Mouse (Mus musculus): ENCODE measurements at regions not wholly inside any gene's neighbourhood (a gene's known extent, or its start where the extent isn't known, plus 50 kb on each side); places are given as distances from the start of the nearest gene placed in this dataset.

DNA sequence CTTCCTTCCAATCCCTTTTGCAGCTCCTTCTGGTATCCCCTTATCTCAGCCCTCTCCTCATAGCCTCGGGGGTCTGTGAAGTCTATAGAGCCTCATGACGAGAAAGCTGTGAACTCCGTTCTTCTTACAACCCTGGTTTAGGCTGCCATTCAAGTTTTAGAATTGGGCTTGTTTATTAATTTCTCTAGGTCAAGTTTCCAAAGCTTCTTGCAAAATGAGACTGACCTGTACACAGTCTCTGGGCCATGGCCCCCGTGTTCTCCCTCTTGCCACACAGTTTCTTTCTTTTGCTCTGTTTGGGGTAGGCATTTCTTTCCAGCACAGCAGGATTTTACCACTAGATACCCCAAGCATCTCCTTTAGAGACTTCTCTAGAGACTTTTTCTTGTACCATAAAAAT lies 322.0 kb upstream of the Zeb2 start:
- no peak for DNase-seq

DNA sequence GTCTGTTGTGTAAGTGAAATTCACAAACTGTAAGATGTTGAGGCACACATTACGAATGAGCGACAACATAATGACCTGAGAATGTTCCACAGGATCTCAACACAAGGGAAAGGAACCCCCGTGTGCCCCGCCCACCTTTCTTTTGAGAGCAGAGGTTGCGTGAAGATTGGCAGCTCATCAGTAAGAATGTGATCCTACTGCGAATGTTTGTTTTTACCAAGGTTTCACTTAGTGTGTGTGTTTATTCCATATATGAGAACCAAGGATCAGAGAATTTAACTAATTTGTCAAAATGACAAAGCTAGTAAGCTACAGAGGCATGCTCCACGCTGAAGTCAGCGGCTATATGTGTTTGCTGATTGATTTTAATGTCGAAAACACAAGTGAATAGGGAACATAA lies 321.5 kb upstream of the Zeb2 start:
- DNase-seq = no peak

DNA sequence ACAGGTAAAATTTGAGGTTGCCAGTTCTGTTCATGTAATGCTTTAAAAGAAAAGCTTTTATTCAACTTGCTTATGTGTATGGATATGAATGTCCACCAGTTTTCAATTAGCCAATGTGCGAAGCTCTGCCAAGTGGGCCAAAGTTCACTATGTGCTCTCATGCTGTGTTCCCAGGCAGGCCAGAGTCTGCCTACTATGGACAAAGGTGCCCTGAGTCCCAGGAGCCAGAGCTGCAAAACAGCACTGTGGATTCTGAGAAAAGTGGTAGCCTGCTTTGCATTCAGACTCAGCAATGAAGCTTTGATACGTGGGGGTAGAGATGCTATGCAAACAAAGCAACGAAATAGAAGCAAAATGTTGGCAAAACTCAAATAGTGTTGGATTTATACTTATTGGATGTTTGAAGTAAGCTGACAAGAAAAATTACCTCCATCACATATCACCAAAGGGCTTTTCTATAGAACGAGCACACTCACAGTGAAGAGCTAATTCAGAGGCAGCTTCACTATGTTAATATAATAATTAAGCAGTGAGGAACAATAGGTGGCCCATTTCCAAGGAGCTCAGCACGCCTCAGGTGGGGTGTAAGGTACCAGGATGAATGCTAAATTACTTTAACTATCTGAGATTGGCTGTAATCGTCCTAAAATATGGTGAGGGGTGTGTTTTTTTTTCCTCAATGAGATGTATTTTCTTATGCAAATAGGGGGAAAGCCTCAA lies 318.2 kb upstream of the Zeb2 start:
- peak; percentile 94 for DNase-seq

DNA sequence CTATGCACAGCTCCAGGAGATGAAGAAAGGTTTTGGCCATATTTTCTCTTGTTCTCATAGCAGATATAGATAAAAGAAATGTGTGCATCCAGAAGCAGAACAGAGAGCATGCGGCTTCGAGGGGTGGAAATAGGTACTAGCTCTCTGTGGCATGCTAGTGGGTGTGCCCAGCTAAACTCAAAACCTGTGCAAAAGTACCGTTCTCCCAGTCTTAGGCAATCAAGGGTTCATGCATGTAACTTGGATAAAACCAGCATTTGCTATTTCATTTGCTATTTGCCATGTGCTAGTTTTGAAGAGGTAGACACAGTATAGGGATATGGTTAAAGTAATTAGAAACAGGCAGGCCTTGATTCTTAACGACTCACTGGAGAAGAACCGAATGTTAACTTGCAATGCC lies 317.6 kb upstream of the Zeb2 start:
- no peak for DNase-seq

DNA sequence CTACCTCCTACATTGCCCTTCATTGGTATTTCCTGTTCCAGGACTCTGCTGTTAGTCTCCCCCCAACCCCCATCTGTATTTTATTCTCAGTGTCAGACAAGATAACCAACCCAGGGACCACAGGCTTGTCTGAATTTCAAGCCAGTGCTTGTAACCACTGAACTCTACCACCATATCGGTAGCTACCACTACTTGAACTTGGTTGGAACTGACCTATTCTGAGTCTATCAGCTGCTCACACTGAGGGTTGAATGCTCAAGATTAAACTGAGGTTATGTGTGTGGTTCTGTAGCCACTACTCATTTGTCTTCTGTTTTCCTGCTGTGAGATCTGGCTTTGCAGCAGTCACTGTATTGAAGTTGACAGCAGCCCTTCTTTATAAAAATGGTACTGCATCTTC lies 317.0 kb upstream of the Zeb2 start:
- no peak for DNase-seq

DNA sequence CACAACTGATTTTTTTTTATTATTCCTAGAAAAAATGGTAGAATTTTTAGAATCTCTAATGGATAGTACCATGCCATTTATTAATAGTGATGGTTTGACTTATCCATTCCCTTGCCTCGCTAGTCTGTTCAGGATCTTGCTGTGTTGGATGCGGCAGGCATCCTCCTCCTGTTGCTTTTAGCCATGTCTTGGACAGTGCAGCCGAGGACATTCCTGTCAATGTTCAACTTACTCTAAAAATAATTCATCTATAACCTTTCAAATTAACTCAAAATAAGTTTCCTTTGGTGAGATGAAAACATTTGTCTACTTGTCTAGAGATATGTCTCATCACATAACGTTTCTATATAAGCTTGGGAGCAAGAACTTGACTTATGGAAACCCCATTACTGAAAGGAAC lies 314.2 kb upstream of the Zeb2 start:
- DNase-seq = no peak

DNA sequence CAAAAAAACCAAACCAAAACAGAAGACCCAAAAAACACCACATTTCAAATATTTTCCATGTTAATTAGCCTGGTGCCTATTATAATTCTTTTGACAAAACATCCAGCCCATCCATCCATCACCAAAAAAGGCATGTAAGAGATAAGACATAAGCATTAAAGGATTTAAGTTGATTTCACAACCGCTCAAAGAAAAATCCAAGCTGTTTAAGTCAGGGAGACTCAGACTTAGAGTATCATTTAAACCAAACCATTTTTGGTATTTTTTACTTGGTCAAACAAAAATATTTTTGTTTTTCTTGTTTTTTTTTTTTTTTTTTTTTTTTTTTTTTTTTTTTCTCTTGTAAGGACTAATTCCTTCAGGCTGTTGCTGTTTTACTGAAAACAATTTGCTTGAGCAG lies 304.6 kb upstream of the Zeb2 start:
- DNase-seq = no peak

DNA sequence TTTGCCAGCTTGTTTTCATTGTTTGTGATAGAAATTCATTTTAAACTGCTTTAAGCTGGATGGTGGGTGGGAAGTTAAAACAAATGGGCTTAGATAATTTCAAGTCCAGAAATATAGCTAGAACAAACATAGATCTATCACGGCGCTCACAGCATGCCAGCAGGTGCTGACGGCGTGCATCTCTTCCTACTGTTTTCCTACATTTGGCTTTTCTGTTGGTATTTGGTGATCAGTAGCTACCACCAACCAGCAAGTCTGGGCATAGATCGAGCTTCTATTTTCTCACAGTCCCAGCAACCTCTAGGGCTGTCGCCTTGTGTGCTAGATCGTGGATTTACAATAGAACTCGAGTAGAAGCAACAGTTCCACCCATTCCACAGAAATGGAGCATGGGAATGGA lies 290.9 kb upstream of the Zeb2 start:
- DNase-seq = peak; percentile 65

DNA sequence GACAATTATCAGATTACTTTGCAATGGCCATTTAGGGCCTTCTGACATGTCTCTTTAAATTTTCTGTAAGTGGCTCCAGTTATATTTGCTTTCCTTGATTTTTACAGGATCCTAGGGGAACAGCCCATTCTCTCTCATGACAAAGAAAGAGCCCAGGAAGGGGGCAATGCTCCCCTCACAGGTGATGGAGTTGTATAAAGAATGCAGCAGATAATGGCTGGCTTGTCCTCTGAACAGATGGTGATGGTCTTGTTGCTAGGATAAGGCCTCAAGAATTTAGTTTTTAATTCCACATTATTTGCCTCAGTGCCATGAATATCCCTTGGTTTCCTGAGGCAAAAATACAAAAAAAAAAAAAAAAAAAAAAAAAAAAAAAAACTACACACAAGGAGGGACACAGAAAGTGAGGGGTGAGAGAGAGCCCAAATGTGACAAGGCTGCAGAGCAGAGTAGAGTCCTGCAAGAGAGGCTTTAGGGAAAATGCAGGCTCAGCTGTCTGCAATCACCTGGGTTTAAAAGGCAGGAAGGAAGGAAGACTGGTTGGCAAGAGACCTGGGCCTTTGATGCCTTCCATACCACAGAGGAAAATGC lies 272.8 kb upstream of the Zeb2 start:
- no peak for DNase-seq

DNA sequence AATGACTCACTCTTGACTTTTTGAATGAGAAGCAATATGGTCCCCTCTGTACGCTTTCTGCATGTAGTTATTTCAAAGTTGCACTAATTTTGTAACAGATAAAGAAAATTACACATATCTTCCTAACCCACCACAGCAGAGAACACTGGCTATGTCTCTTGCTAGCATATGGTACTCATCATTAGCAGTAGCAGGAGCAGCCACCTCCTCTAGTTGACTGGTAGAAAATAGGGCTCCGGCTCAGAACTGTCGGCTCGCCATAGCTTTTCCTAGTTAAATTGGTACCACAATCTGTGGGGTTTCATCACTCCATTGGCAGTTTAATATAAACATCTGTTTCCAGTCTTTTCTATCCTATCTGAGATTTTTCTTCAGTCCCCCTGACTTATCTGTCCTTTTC lies 254.1 kb upstream of the Zeb2 start:
- no peak for DNase-seq

DNA sequence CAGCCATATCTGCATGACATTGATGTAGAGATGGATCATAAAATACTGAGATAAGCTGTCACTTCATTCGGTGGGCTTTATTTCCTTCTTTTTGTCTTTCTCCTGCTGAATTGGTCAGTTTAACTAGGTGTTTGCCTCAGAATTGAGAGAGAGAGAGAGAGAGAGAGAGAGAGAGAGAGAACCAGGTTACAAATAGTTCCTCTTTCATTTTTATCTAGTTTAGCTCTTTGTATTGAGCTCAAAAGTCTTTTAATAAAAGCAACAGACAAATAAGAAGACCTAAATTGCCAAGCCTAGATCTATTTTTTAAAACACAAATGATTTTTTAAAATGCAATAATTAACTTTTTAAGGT lies 253.4 kb upstream of the Zeb2 start:
- no peak for DNase-seq

DNA sequence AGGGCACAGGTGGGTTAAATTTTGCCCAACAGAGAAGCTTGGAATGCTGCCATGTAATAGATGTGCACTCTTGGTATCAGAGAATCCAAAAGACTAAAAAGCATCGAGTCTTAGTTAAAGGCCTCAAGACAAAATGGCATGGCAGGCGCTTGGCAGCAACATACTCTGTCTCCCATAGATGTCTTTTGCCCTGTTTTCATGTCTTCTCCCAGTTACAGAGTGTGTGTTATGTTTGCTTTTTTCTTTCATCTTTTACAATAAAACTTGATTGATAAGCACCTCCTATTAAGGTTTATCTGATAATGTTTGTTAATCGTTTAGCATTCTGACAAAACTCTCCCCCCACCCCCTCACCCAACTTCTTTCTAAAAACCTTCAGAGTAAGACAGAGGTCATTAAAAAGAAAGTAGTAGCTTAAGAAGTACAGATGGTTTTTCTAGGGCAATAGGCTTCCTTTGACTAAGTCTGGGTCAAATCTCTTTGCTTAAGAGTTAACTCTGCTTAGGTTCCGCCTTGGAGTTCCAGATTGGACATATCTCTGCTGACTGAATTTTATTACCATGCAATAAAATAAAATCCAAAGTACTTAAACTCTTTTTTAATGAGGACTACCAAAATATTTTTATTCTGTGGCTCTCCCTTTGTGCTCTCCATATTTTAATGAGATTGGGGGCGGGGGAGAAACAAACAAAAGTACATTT lies 252.9 kb upstream of the Zeb2 start:
- peak; percentile 77 for DNase-seq

DNA sequence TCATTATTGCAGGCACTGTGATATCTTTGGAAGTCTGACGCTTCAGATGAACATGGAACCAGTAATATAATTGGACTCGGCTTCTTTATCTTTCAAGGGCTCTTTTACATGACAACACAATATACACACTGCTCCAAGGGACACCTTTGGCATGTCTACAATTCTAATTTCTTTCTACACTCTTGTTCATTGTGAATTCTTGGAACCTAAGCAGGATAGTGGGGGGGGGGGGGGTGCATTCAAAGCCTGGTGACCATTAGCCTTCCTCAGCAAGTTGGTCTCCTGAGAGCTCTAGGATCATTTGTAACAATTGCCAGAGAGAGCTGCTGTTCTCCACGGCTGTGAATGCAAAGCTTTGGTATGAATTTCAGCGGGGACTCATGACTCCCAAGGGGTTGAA lies 252.2 kb upstream of the Zeb2 start:
- DNase-seq = no peak

DNA sequence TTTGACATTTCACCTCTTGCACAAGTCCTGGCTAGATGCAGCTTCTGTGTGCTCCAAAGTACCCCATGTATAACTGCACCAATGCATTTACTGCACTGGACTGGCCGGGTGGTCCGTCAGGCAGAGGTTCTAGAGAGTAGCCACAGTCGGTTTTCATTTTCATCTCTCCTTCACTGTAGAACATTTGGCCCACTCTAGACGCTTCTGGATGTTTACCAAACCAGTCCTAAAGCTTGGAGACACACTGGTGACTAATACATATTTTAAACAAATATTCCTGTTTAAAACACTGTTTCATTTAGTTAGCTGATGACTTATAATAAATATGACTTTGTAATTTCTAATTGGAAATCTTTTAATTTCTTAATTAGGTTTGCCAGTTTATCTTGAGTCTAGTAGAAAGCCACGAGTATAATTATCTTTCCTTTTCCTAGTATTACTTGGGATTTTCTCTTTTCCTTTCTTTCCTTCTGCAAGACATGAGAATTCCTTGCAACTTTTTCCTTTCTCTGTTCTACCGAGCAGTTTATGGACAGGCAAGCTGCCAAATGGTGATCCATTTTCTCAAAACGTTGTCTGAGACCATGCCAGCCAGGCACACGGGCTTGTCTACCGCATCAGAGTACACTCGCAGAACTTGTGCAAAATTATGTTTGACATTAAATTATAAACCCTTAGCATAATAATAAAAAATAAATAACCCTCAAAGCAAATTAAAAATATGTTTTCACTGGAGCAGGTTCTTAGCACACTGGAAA lies 250.4 kb upstream of the Zeb2 start:
- DNase-seq = no peak

DNA sequence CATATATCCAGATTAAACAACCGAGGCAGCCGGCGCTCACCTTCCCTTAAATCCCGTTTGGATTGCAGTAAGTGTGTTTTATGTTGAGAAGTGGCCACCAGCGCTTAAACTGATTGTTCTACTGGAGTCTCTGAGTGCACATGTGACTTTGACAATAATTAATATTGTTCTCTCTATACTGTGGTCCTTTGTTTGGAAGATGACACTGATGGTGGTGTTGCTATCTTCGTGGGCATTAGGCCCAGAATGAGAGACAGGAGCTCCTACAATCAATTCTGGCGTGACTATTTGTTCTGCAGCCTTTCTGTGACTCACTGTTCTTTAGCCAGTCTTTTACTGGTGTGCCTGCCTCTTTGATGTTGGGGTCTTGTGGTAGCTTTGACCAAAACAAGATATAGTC lies 240.1 kb upstream of the Zeb2 start:
- no peak for DNase-seq

DNA sequence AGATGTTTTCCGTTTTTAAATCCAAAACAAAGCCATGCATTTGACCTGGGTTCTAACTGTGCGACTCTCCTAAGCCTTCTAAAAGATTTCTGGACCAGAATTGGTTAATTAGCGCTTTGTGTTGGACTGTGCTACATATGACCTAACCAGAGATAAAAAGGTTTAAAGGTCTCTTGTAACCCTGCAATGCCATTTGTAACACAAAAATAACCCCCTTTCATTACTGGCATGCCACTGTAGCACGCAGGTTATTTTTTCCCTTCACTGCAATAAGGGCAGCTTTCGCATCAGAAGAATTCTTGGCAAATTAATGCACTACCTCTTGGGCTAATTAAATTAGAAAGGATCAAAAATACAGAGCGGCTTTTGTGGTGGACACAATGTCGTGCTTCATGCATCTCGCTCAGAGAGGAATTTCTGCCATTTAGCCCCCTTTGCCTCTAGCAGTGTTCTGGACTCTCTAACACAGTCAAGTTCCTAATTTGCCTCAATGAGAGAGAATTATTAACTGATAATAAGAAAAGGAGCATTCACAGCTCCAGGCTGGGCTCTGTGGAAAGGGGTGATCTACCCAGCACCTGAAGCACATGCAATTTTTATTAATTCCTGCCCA lies 239.5 kb upstream of the Zeb2 start:
- DNase-seq = no peak

DNA sequence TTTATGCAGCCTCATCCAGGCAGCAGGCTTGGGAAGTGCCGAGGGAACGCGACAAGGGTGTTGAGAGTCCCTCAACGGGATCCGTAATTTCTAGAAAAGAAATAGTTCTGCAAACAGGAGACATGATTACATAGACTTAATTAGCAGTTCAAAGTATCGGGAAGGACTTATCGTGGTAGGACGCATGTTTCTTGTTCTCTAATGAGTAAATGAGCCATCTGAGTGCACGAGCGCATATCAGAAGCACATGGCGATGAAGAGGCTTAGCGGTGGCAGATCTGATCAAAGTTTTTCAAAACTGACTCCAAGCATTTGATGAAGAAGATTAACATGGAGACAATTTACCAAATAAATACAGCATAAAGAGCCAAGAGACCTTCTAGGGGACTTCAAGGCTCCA lies 238.8 kb upstream of the Zeb2 start:
- peak; percentile 62 for DNase-seq

DNA sequence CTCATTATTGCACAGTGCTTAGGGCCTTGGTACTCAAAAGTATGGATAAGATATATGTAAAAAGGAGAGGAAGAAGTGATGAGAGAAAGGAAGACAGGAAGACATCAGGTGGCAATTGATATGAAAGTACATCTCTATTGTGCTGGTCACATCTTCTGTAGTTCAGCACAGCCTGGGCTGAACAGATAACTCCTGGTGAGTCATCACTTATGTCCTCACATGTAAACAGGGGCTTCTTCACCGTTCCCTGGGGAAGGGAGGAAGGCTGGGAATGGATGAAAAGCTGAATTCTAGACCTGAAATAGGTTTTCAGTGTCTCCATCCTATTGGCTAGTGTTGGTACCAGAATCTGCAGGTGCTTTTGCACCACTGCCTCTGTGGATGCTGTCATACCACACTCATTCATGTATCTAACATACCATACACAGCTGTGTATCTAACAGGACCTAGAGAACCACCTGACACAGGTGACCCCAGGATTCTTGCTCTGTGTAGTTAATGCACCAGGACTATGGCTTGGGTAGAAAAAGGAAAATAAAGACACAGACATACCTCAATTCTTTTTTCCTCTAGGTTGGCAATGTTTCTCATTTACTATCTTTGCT lies 234.4 kb upstream of the Zeb2 start:
- DNase-seq = no peak

DNA sequence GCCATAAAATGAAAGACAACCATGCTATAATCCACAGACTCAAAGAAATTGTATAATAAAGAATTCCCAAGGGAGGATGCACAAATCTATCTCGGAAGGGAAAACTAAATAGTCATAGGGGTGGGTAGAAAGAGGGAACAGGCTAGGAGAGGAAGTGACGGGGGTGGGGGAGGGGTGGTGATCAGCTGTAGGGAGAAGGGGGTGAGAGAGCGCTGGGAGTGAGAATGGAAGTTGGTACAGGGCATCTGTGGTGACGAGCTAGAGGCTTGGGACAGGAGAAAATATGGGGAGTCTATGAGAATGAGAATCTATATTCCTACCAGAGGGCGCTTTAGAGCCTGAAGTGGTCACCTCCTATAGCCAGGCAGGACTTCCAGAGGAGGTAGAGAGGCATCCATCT lies 229.2 kb upstream of the Zeb2 start:
- no peak for DNase-seq

DNA sequence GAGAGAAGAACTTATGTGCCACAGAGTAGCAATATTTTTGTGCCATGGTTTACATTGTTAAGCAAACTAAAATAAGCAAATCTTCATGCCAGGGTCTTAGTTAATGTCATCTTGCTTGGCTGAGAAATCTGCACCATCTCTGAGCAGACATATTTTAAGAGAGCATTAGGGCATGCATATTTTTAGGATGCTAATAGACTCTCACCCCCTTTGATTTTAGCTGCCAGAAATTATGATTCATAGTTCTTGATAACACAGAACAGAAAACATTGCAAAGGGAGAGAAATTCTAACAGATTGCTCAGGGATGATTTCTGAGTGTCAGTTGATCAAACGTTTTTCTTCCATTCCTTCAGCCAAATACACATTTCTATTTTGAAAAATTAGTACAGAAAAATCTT lies 222.7 kb upstream of the Zeb2 start:
- DNase-seq = no peak

DNA sequence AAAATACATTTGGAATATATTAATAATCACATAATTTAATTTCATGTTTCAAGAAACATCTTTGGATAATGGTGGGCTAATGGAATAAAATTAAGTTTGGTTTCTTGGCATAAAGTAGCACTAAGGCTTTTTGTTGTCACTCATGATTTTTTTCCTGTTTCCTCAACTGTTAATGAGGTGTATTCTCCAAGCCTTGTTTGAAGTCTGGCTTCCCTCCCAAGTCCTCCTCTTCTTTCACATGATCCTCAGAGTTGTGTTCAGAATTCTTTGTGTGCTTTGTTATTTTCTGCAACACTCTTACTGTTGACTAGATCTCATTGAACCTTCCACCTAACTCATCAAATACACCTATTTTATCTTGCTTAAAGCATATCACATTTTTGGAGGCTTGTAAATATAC lies 221.6 kb upstream of the Zeb2 start:
- no peak for DNase-seq

DNA sequence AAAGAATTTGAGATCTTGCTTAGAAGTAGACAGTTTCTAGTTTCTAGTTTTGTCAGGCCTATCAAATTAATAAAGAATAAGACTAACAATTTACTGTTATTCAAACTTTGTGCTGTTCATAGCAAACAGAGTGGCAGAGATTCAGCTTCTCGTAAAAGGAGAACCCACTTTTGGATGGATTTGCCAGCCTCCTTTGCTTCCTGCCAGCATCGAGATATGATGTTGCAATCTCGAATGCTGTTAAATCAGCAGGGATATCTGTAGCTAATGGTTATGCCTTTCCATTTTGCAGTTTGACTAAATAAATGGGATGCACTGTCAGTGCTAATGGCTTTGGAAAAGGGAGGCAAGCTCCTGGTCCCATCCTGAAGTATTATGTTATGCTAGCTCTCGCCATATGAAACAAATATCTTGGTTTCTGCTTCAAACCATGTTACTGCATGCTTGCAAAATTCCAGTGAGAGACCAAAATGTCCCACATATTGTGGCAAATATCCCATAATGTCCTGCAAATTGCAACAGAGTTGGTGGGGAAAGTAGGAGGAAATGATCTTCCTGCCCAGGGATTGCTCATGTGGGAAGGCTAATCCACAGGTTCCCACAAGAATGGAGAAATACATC lies 199.9 kb upstream of the Zeb2 start:
- DNase-seq = peak; percentile 85

All from heart, adult 11 months (tissue).